34 mouse cellular contexts compared by ENCODE assay signal in genomic region chr12:49940818-49941217, GRCm38 (mm10).
"Had no signal": no experiment of that assay in that cellular context is flagged by ENCODE, and none has a peak within 500 bp of the region (broad histone marks: within the 10 kb centered on the region; RNA-seq: fewer than 3 reads in every experiment).

No protein-coding gene starts in this region.

- H3K4me3 ChIP-seq: heart, embryonic 12.5 days; heart, embryonic 13.5 days; heart, embryonic 15.5 days; hindbrain, embryonic 10.5 days; hindbrain, embryonic 12.5 days; hindbrain, embryonic 13.5 days; hindbrain, embryonic 15.5 days; intestine, embryonic 15.5 days; kidney, embryonic 15.5 days; layer of hippocampus, adult 2 months; left cerebral cortex, adult 2 months had no signal

- H3K27ac ChIP-seq: heart, embryonic 13.5 days; heart, embryonic 15.5 days; hindbrain, embryonic 10.5 days; hindbrain, embryonic 12.5 days; hindbrain, embryonic 13.5 days; hindbrain, embryonic 14.5 days; hindbrain, embryonic 15.5 days; hindbrain, postnatal 0 days; intestine, embryonic 15.5 days; kidney, embryonic 15.5 days; kidney, postnatal 0 days; layer of hippocampus, adult 2 months; left cerebral cortex, adult 2 months had no signal

- H3K9me3 ChIP-seq: heart, embryonic 12.5 days; heart, embryonic 13.5 days; heart, embryonic 15.5 days; hindbrain, embryonic 10.5 days; hindbrain, embryonic 12.5 days; hindbrain, embryonic 13.5 days; hindbrain, embryonic 15.5 days; intestine, embryonic 15.5 days; kidney, embryonic 15.5 days had no signal

- H3K4me2 ChIP-seq: heart, embryonic 11.5 days; heart, embryonic 12.5 days; heart, embryonic 13.5 days; heart, embryonic 15.5 days; hindbrain, embryonic 12.5 days; hindbrain, embryonic 13.5 days; hindbrain, embryonic 14.5 days; hindbrain, embryonic 15.5 days; intestine, embryonic 15.5 days; kidney, embryonic 15.5 days had no signal

- DNase-seq: heart, postnatal 10 days; heart, postnatal 14 days; heart, postnatal 36 days; heart, postnatal 4 days; kidney, adult 11 months; kidney, adult 18-20 months; kidney, adult 2 months; kidney, adult 8-10 months; kidney, postnatal 10 days; kidney, postnatal 14 days; kidney, postnatal 25 days; kidney, postnatal 36 days; kidney, postnatal 4 days; layer of hippocampus, adult 9-11 months; layer of hippocampus, postnatal 36 days had no signal

- H3K27me3 ChIP-seq: heart, embryonic 12.5 days; heart, embryonic 13.5 days; heart, embryonic 15.5 days; hindbrain, embryonic 12.5 days; hindbrain, embryonic 13.5 days; hindbrain, embryonic 15.5 days; intestine, embryonic 15.5 days; kidney, embryonic 15.5 days had no signal

- H3K36me3 ChIP-seq: heart, embryonic 12.5 days; heart, embryonic 13.5 days; heart, embryonic 15.5 days; hindbrain, embryonic 10.5 days; hindbrain, embryonic 12.5 days; hindbrain, embryonic 13.5 days; hindbrain, embryonic 15.5 days; intestine, embryonic 15.5 days; kidney, embryonic 15.5 days had no signal

- H3K9ac ChIP-seq: heart, embryonic 12.5 days; heart, embryonic 13.5 days; heart, embryonic 15.5 days; hindbrain, embryonic 12.5 days; hindbrain, embryonic 13.5 days; hindbrain, embryonic 14.5 days; hindbrain, embryonic 15.5 days; intestine, embryonic 15.5 days; kidney, embryonic 15.5 days had no signal

- H3K4me1 ChIP-seq: heart, embryonic 12.5 days; heart, embryonic 13.5 days; intestine, embryonic 15.5 days; kidney, embryonic 15.5 days had no signal

- ATAC-seq: hindbrain, embryonic 16.5 days; hindbrain, postnatal 0 days; inflammation-experienced regulatory T-cells, adult 6 months; intestine, embryonic 15.5 days; intestine, embryonic 16.5 days; intestine, postnatal 0 days had no signal
